Mouse (Mus musculus): ENCODE data around the gene Gm16867.
"Not testable (repeated sequence)": the region's sequence is repeated elsewhere in the genome, so short reads cannot be mapped to it uniquely, and the experiment has no call there.

GRCm38 (mm10) chr14:69540113-69540512, 37.0 kb upstream of the Gm16867 start:
- not testable (repeated sequence) for TF ChIP-seq POLR2A (IDR thresholded peaks at IDR 0.05; ENCODE audit: borderline replicate concordance, insufficient read depth, low read length); CTCF (IDR thresholded peaks at IDR 0.05; ENCODE audit: borderline replicate concordance, insufficient read depth, low read depth, low read length)

Data from cerebellum, adult 2 months (tissue).